Mouse (Mus musculus) stomach, postnatal 0 days (tissue): ENCODE results near the gene Sdhb. TPM values are rescaled to one million over a fixed set of nuclear protein-coding genes. Genes with fewer than 3 reads are reported as not detected.

ENCODE experiments used
- ATAC-seq: fragments of 200-750 bp; cut with Nextera tagmentation; 2 replicates; pipeline ENCODE4 v1.8.0; 2017; ENCODE audit not compliant: low FRiP score, low TSS enrichment
- DNase-seq: peaks from one replicate; pipeline ENCODE4 v3.0.0-alpha.2; 2016; ENCODE audit warnings: low spot score
- H3K27ac ChIP-seq: fragments of 300-500 bp; sonication (generic); replicated peaks from 2 replicates; pipeline ENCODE4 v1.5.1; 2014; ENCODE audit warnings: mild to moderate bottlenecking, control low read depth
- H3K27me3 ChIP-seq: fragments of 300-500 bp; sonication (generic); 2 replicates; pipeline ENCODE4 v1.6.1; 2014; ENCODE audit warnings: low read length; ENCODE audit not compliant: control insufficient read depth, insufficient read depth
- H3K36me3 ChIP-seq: fragments of 300-500 bp; sonication (generic); 2 replicates; pipeline ENCODE4 v1.6.1; 2014; ENCODE audit warnings: low read length, mixed read lengths; ENCODE audit not compliant: control insufficient read depth, insufficient read depth
- H3K4me1 ChIP-seq: fragments of 300-500 bp; sonication (generic); replicated peaks from 2 replicates; pipeline ENCODE4 v1.6.1; 2014; ENCODE audit warnings: antibody characterized with exemption; ENCODE audit not compliant: control insufficient read depth, insufficient read depth
- H3K4me2 ChIP-seq: fragments of 300-500 bp; sonication (generic); replicated peaks from 2 replicates; pipeline ENCODE4 v1.6.1; 2014; ENCODE audit warnings: low read depth, mild to moderate bottlenecking, control low read depth, moderate library complexity
- H3K4me3 ChIP-seq: fragments of 300-500 bp; sonication (generic); 2 replicates; pipeline ENCODE4 v1.5.1; 2014; ENCODE audit warnings: low read depth, low read length, control low read depth
- H3K9ac ChIP-seq: fragments of 300-500 bp; sonication (generic); 2 replicates; pipeline ENCODE4 v1.6.1; 2014; ENCODE audit warnings: mild to moderate bottlenecking, low read length, control low read depth, mixed read lengths
- H3K9me3 ChIP-seq: fragments of 300-500 bp; sonication (generic); 2 replicates; pipeline ENCODE4 v1.6.1; 2016; ENCODE audit warnings: low read length; ENCODE audit not compliant: control insufficient read depth
- CTCF ChIP-seq: IDR thresholded peaks from 2 replicates; pipeline ENCODE4 v1.5.1; 2016; ENCODE audit warnings: antibody characterized with exemption, low read depth, mild to moderate bottlenecking, moderate library complexity
- EP300 ChIP-seq: optimal IDR thresholded peaks from 2 replicates; pipeline ENCODE3; 2016; ENCODE audit warnings: antibody characterized with exemption
- WGBS: fragments of 180-500 bp; shearing (Covaris S2); extraction: QIAGEN DNeasy Blood & Tissue Kit; methylation state at CpG from one replicate; pipeline ENCODE4 v1.1.7; 2014; 5-methylcytosine and 5-hydroxymethylcytosine counted together
- polyA plus RNA-seq: library from polyadenylated mRNA; unstranded; fragments of >200 nt; fragmentation: Nextera tagmentation; extraction: Ambion mirVana; gene quantifications from 2 replicates; pipeline ENCODE4 v1.2.1, GENCODE M21; 2015

Sdhb gene
- polyA plus RNA-seq, 1 experiment from 2014 or later: 382 TPM

GRCm38 (mm10) chr4:141014114-141014513 is 53.1 kb downstream of the Sdhb start:
- Histone ChIP-seq H3K4me2 (no peak overlapping the region), H3K27me3 (no peaks in the 10 kb centered on the region), H3K27ac (no peak overlapping the region), H3K9ac (no peak overlapping the region), H3K4me3 (no peak overlapping the region), H3K4me1 (0 out of 2 replicates have a peak, but pooled peaks cover 2% of the 10 kb centered on the region), H3K36me3 (peaks cover 2% of the 10 kb centered on the region; the same call in 1 of the 2 replicates), H3K9me3 (no peaks in the 10 kb centered on the region)
- DNase-seq (no peak), ATAC-seq (no peak)
- 67% methylated on average over 8 of the region's 8 CpGs for WGBS
- TF ChIP-seq CTCF (no peak), EP300 (no peak)

DNA sequence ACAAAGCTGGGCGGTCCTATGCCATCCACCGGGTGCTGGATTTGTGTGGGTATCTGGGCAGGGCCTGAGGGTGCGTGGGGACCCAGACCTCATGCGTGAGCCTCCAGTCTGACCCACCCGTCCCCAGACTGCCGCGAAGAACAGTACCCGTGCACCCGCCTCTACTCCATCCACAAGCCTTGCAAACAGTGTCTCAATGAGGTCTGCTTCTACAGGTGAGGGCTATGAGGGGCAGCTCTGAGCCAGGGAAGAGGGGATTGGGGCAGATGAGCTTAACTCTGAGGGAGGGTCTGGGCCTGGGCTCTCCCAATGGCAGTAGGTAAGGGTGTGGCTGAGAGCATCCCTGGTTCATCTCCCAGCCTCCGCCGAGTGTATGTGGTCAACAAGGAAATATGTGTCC is 53.9 kb downstream of the Sdhb start:
- WGBS: 85% methylated on average over 11 of the region's 11 CpGs
- no peak overlapping the region for H3K27ac ChIP-seq
- no peak overlapping the region for H3K4me3 ChIP-seq
- no peaks in the 10 kb centered on the region for H3K27me3 ChIP-seq
- ATAC-seq (no peak), DNase-seq (no peak)
- H3K36me3 ChIP-seq: peaks cover 2% of the 10 kb centered on the region; the same call in 1 of the 2 replicates
- H3K9me3 ChIP-seq: no peaks in the 10 kb centered on the region
- no peak for TF ChIP-seq EP300
- no peak for TF ChIP-seq CTCF
- no peak overlapping the region for H3K9ac ChIP-seq
- no peak overlapping the region for H3K4me2 ChIP-seq
- H3K4me1 ChIP-seq: 0 out of 2 replicates have a peak, but pooled peaks cover 2% of the 10 kb centered on the region

- Histone ChIP-seq H3K4me2 (no peak overlapping the region), H3K27me3 (no peaks in the 10 kb centered on the region), H3K9me3 (no peaks in the 10 kb centered on the region), H3K4me1 (peaks cover 5% of the 10 kb centered on the region; the same call in 1 of the 2 replicates), H3K27ac (no peak overlapping the region), H3K4me3 (no peak overlapping the region), H3K9ac (no peak overlapping the region), H3K36me3 (peaks cover 2% of the 10 kb centered on the region; the same call in 1 of the 2 replicates)
- DNase-seq (no peak), ATAC-seq (no peak)
- WGBS: 73% methylated on average over 7 of the region's 7 CpGs
- TF ChIP-seq EP300 (no peak), CTCF (no peak)
These were observed 54.4 kb downstream of the Sdhb start for GRCm38 (mm10) chr4:141015356-141015755.

- no peak for TF ChIP-seq EP300
- TF ChIP-seq CTCF: no peak
- no peak for DNase-seq
- WGBS: 59% methylated on average over 9 of the region's 9 CpGs
- H3K36me3 ChIP-seq: peaks cover 2% of the 10 kb centered on the region; the same call in 1 of the 2 replicates
- H3K9me3 ChIP-seq: no peaks in the 10 kb centered on the region
- no peak overlapping the region for H3K4me2 ChIP-seq
- peaks cover 5% of the 10 kb centered on the region for H3K4me1 ChIP-seq
- no peak overlapping the region for H3K4me3 ChIP-seq
- no peak for ATAC-seq
- no peak overlapping the region for H3K27ac ChIP-seq
- H3K27me3 ChIP-seq: no peaks in the 10 kb centered on the region
- H3K9ac ChIP-seq: no peak overlapping the region
These were observed 55.3 kb downstream of the Sdhb start for GRCm38 (mm10) chr4:141016311-141016710.

- no peaks in the 10 kb centered on the region for H3K9me3 ChIP-seq
- no peak overlapping the region for H3K9ac ChIP-seq
- no peak for DNase-seq
- H3K4me3 ChIP-seq: no peak overlapping the region
- ATAC-seq: no peak
- H3K36me3 ChIP-seq: peaks cover 2% of the 10 kb centered on the region; the same call in 1 of the 2 replicates
- H3K27ac ChIP-seq: no peak overlapping the region
- TF ChIP-seq EP300 (no peak), CTCF (no peak)
- H3K27me3 ChIP-seq: no peaks in the 10 kb centered on the region
- WGBS: 80% methylated on average over 29 of the region's 29 CpGs
- H3K4me2 ChIP-seq: no peak overlapping the region
- H3K4me1 ChIP-seq: peaks cover 3% of the 10 kb centered on the region
These were observed 56.8 kb downstream of the Sdhb start for GRCm38 (mm10) chr4:141017657-141018436.

GRCm38 (mm10) chr4:141020220-141020619 is 59.2 kb downstream of the Sdhb start:
- H3K27ac ChIP-seq: peak overlapping the region; percentile 89
- H3K4me1 ChIP-seq: peaks cover 6% of the 10 kb centered on the region
- ATAC-seq (no peak), DNase-seq (no peak)
- no peak overlapping the region for H3K4me3 ChIP-seq
- H3K27me3 ChIP-seq: no peaks in the 10 kb centered on the region
- 72% methylated on average over 17 of the region's 17 CpGs for WGBS
- no peak overlapping the region for H3K9ac ChIP-seq
- no peak for TF ChIP-seq EP300
- TF ChIP-seq CTCF: no peak
- H3K36me3 ChIP-seq: no peaks in the 10 kb centered on the region
- H3K9me3 ChIP-seq: no peaks in the 10 kb centered on the region
- H3K4me2 ChIP-seq: no peak overlapping the region
